Mouse (Mus musculus): ENCODE results near the gene Ccdc33. TPM values are rescaled to one million over a fixed set of nuclear protein-coding genes. Genes with fewer than 3 reads are reported as not detected.

Gene Ccdc33
- total and polyA plus RNA-seq, 3 experiments, result 0.21 to 1.0 TPM; not detected in 1

DNA sequence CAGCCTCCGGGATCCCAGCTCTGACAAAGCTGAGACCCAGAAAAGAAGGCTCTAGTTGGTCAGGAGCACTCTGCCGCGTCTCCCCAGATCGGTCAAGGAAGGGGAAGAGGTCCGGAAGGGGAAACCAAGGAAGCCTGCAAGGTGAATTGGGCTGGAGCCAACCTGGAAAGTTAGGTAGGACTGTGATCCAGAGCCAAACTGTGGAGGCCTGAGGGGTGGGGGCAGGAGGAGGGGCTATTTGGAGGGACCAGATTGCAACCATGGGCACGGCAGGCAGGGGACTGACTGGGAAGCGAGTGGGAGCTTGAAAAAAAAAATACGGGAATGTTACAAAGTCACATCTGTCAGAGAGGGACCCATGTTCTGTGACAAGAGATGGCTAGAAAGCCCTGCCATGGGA is 10.9 kb upstream of the Ccdc33 start:
- Histone ChIP-seq H3K4me2 (ENCODE audit: insufficient read depth, low read depth, poor library complexity, severe bottlenecking) (no peak overlapping the region), H3K9ac (ENCODE audit: insufficient read depth, low read depth) (no peak overlapping the region), H3K79me2 (replicated peaks; ENCODE audit: control insufficient read depth, extremely low read depth, insufficient read depth, poor library complexity, severe bottlenecking) (no peaks in the 10 kb centered on the region), H3K4me3 (replicated peaks in 1 of 3; ENCODE audit: low read depth in 2 of 3, low read length in 2 of 3, poor library complexity in 1 of 3) (no peak overlapping the region), H3K27ac (ENCODE audit: insufficient read depth, low read depth) (no peak overlapping the region), H3K4me1 (ENCODE audit: control insufficient read depth in 1 of 2, insufficient read depth in 2 of 2) (peaks cover 0 to 9% of the 10 kb centered on the region in 2 experiments; a peak in 2 of 4 replicates), H3K27me3 (replicated peaks) (peaks cover 28% of the 10 kb centered on the region), H3K36me3 (replicated peaks in 1 of 2; ENCODE audit: control insufficient read depth in 1 of 2, insufficient read depth in 1 of 2, low read length in 1 of 2) (no peaks in the 10 kb centered on the region), H3K9me3 (replicated peaks; ENCODE audit: low read length) (peaks cover 3% of the 10 kb centered on the region)
- in situ Hi-C loops (cut with MboI; ENCODE audit: low pct_ligation_motif_present, low pct_unique_long_range_greater_than_20kb, low sequenced_read_pairs) (no loop called here), dilution Hi-C loops (cut with MboI; ENCODE audit: extremely low pct_ligation_motif_present, extremely low pct_unique_long_range_greater_than_20kb, low sequenced_read_pairs) (no loop called here)
- no peak for TF ChIP-seq ZC3H11A (IDR thresholded peaks at IDR 0.05; ENCODE audit: low read depth, low read length)
- TF ChIP-seq MXI1 (IDR thresholded peaks at IDR 0.05; ENCODE audit: low read depth, low read length), result no peak
- no peak for TF ChIP-seq NRF1 (IDR thresholded peaks at IDR 0.05; ENCODE audit: low read depth, low read length)
- TF ChIP-seq POLR2AphosphoS2 (IDR thresholded peaks at IDR 0.05; ENCODE audit: low read depth, low read length), result no peak
- TF ChIP-seq ZKSCAN1 (IDR thresholded peaks at IDR 0.05; ENCODE audit: borderline replicate concordance, low read depth, low read length), result no peak
- TF ChIP-seq CTCF (conservative IDR thresholded peaks at IDR 0.05 in 1 of 2, IDR thresholded peaks at IDR 0.05 in 1 of 2; ENCODE audit: low read depth in 2 of 2, low read length in 2 of 2), result no peak
- no peak for TF ChIP-seq E2F4 (IDR thresholded peaks at IDR 0.05; ENCODE audit: insufficient replicate concordance, low read depth, low read length)
- TF ChIP-seq RAD21 (IDR thresholded peaks at IDR 0.05; ENCODE audit: low read depth, low read length), result no peak
- no peak for TF ChIP-seq GABPA (IDR thresholded peaks at IDR 0.05; ENCODE audit: insufficient replicate concordance, low read depth, low read length)
- TF ChIP-seq SMC3 (IDR thresholded peaks at IDR 0.05; ENCODE audit: low read depth, low read length), result no peak
- no peak for TF ChIP-seq JUN (IDR thresholded peaks at IDR 0.05; ENCODE audit: insufficient read depth, low read depth, low read length)
- TF ChIP-seq HCFC1 (IDR thresholded peaks at IDR 0.05; ENCODE audit: low read depth, low read length), result no peak
- TF ChIP-seq MAZ (IDR thresholded peaks at IDR 0.05; ENCODE audit: low read depth, low read length), result no peak
- TF ChIP-seq MEF2A (IDR thresholded peaks at IDR 0.05; ENCODE audit: borderline replicate concordance, low read depth, low read length), result no peak
- TF ChIP-seq KAT2A (IDR thresholded peaks at IDR 0.05; ENCODE audit: insufficient replicate concordance, low read length), result no peak
- TF ChIP-seq ELF1 (IDR thresholded peaks at IDR 0.05; ENCODE audit: low read depth, low read length), result no peak
- no peak for TF ChIP-seq UBTF (IDR thresholded peaks at IDR 0.05; ENCODE audit: low read depth, low read length)
- no peak for TF ChIP-seq IRF4 (IDR thresholded peaks at IDR 0.05; ENCODE audit: low read depth, low read length)
- no peak for DNase-seq (ENCODE audit: extremely low read depth)

DNA sequence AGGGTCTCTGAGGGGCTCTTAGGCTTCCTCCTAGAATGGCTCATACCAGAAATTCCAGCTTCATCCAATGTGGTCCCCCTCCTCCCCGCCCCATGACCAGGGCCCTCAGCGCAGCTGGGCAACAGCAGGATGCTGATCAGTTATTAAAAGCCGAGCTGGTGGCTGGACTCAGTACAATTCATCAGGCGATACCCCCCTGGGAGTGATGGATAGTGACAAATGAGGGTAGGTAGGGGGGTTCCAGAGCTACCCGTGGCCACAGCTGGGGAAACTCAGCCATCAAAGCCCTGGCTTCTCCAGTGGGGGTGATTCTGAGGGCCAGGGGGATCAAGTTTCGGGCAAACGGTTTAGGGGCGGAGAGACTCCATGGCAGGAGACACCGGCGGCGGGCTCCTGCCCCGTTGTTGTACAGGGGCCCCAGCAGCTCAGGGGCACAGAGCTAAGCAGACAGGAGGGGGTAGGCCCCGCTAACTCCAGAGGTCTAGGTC is 10.3 kb upstream of the Ccdc33 start:
- TF ChIP-seq MAFK (IDR thresholded peaks at IDR 0.05; ENCODE audit: insufficient replicate concordance, low read length) (no peak), MYC (IDR thresholded peaks at IDR 0.05; ENCODE audit: low read depth, low read length) (no peak), MAZ (IDR thresholded peaks at IDR 0.05; ENCODE audit: low read depth, low read length) (no peak), EP300 (IDR thresholded peaks at IDR 0.05; ENCODE audit: low read length) (no peak), UBTF (IDR thresholded peaks at IDR 0.05; ENCODE audit: low read depth, low read length) (no peak), NRF1 (IDR thresholded peaks at IDR 0.05; ENCODE audit: low read depth, low read length) (no peak)
- Histone ChIP-seq H3K27ac (ENCODE audit: insufficient read depth, low read depth) (no peak overlapping the region), H3K9ac (ENCODE audit: insufficient read depth, low read depth) (no peak overlapping the region), H3K4me1 (ENCODE audit: control insufficient read depth in 1 of 2, insufficient read depth in 2 of 2) (peaks cover 0 to 10% of the 10 kb centered on the region in 2 experiments; a peak in 2 of 4 replicates), H3K27me3 (replicated peaks) (peaks cover 25% of the 10 kb centered on the region), H3K79me2 (replicated peaks; ENCODE audit: control insufficient read depth, extremely low read depth, insufficient read depth, poor library complexity, severe bottlenecking) (no peaks in the 10 kb centered on the region), H3K4me2 (ENCODE audit: insufficient read depth, low read depth, poor library complexity, severe bottlenecking) (no peak overlapping the region), H3K4me3 (replicated peaks in 1 of 3; ENCODE audit: low read depth in 2 of 3, low read length in 2 of 3, poor library complexity in 1 of 3) (no peak overlapping the region), H3K36me3 (replicated peaks in 1 of 2; ENCODE audit: control insufficient read depth in 1 of 2, insufficient read depth in 1 of 2, low read length in 1 of 2) (no peaks in the 10 kb centered on the region), H3K9me3 (replicated peaks; ENCODE audit: low read length) (peaks cover 3% of the 10 kb centered on the region)
- dilution Hi-C loops (cut with MboI; ENCODE audit: extremely low pct_ligation_motif_present, extremely low pct_unique_long_range_greater_than_20kb, low sequenced_read_pairs) (no loop called here), in situ Hi-C loops (cut with MboI; ENCODE audit: low pct_ligation_motif_present, low pct_unique_long_range_greater_than_20kb, low sequenced_read_pairs) (no loop called here)
- no peak for DNase-seq (ENCODE audit: extremely low read depth)

All from CH12.LX (cell line).